Comparison of ENCODE assay signal across 25 mouse cellular contexts in genomic region chr19:33264224-33264993, GRCm38 (mm10).
"Had no signal": no experiment of that assay in that cellular context is flagged by ENCODE, and none has a peak within 500 bp of the region (broad histone marks: within the 10 kb centered on the region; RNA-seq: fewer than 3 reads in every experiment).

No protein-coding gene starts in this region.

- H3K27ac ChIP-seq: gastrocnemius, adult 2 months; heart, embryonic 13.5 days; heart, embryonic 15.5 days; hindbrain, embryonic 12.5 days; hindbrain, embryonic 14.5 days; intestine, embryonic 15.5 days; layer of hippocampus, adult 2 months; limb, embryonic 13.5 days; limb, embryonic 15.5 days; liver, embryonic 12.5 days had no signal

- H3K9ac ChIP-seq: heart, embryonic 13.5 days; heart, embryonic 15.5 days; hindbrain, embryonic 12.5 days; hindbrain, embryonic 14.5 days; intestine, embryonic 15.5 days; limb, embryonic 13.5 days; limb, embryonic 15.5 days; liver, embryonic 12.5 days had no signal

- H3K4me1 ChIP-seq: heart, embryonic 13.5 days; heart, embryonic 15.5 days; hindbrain, embryonic 12.5 days; intestine, embryonic 15.5 days; limb, embryonic 13.5 days; limb, embryonic 15.5 days had no signal

- H3K9me3 ChIP-seq: heart, embryonic 13.5 days; heart, embryonic 15.5 days; hindbrain, embryonic 12.5 days; intestine, embryonic 15.5 days; limb, embryonic 13.5 days; limb, embryonic 15.5 days; liver, embryonic 12.5 days had no signal

- H3K4me3 ChIP-seq: gastrocnemius, adult 2 months; heart, embryonic 13.5 days; heart, embryonic 15.5 days; hindbrain, embryonic 12.5 days; intestine, embryonic 15.5 days; layer of hippocampus, adult 2 months; limb, embryonic 13.5 days; limb, embryonic 15.5 days; liver, embryonic 12.5 days had no signal

- ATAC-seq: hindbrain, embryonic 16.5 days; intestine, embryonic 15.5 days; intestine, postnatal 0 days; liver, embryonic 12.5 days had no signal

- DNase-seq: gastrocnemius, adult 2 months; gastrocnemius, postnatal 10 days; gastrocnemius, postnatal 25 days; heart, adult 18-20 months; heart, postnatal 14 days; heart, postnatal 36 days; kidney, adult 18-20 months; kidney, adult 8-10 months; kidney, postnatal 10 days; kidney, postnatal 25 days; kidney, postnatal 4 days; layer of hippocampus, postnatal 36 days; left cerebral cortex, postnatal 4 days had no signal

- H3K36me3 ChIP-seq: heart, embryonic 13.5 days; heart, embryonic 15.5 days; hindbrain, embryonic 12.5 days; intestine, embryonic 15.5 days; limb, embryonic 13.5 days; limb, embryonic 15.5 days; liver, embryonic 12.5 days had no signal

- H3K4me2 ChIP-seq: heart, embryonic 11.5 days; heart, embryonic 13.5 days; heart, embryonic 15.5 days; hindbrain, embryonic 12.5 days; hindbrain, embryonic 14.5 days; intestine, embryonic 15.5 days; limb, embryonic 13.5 days; limb, embryonic 15.5 days; liver, embryonic 12.5 days had no signal

- H3K27me3 ChIP-seq: heart, embryonic 13.5 days; heart, embryonic 15.5 days; hindbrain, embryonic 12.5 days; intestine, embryonic 15.5 days; limb, embryonic 15.5 days; liver, embryonic 12.5 days had no signal
